Mouse (Mus musculus) ES-Bruce4 (cell line): Measurements from ENCODE around the gene Taar8b. TPM values are rescaled to one million over a fixed set of nuclear protein-coding genes. Genes with fewer than 3 reads are reported as not detected.

Source experiments
- H3K27ac ChIP-seq: 2 replicates; pipeline ENCODE4 v1.5.1; 2012; ENCODE audit warnings: low read length, inconsistent platforms; ENCODE audit not compliant: insufficient read depth
- H3K27me3 ChIP-seq: 2 replicates; pipeline ENCODE4 v1.6.1; 2012; ENCODE audit warnings: mild to moderate bottlenecking, low read length, inconsistent platforms; ENCODE audit not compliant: control insufficient read depth, poor library complexity, insufficient read depth, severe bottlenecking
- H3K36me3 ChIP-seq: 2 replicates; pipeline ENCODE4 v1.6.1; 2012; ENCODE audit warnings: inconsistent platforms, mild to moderate bottlenecking, low read length, moderate library complexity; ENCODE audit not compliant: control insufficient read depth, poor library complexity, insufficient read depth, severe bottlenecking
- H3K4me1 ChIP-seq: one replicate; pipeline ENCODE4 v1.8.1; 2011; ENCODE audit warnings: low read length; ENCODE audit not compliant: control insufficient read depth, insufficient read depth
- H3K4me3 ChIP-seq: 2 replicates; pipeline ENCODE4 v1.5.1; 2011; ENCODE audit warnings: low read depth, mild to moderate bottlenecking, low read length
- H3K9ac ChIP-seq: 2 replicates; pipeline ENCODE4 v1.6.1; 2012; ENCODE audit warnings: low read depth, mild to moderate bottlenecking, inconsistent platforms; ENCODE audit not compliant: poor library complexity, severe bottlenecking
- H3K9me3 ChIP-seq: replicated peaks from 2 replicates; pipeline ENCODE4 v1.6.1; 2012; ENCODE audit warnings: mild to moderate bottlenecking, low read length, inconsistent platforms; ENCODE audit not compliant: control insufficient read depth, poor library complexity, insufficient read depth, severe bottlenecking
- CTCF ChIP-seq: IDR thresholded peaks from one replicate; pipeline ENCODE4 v1.8.1; 2011; ENCODE audit warnings: low read depth, low read length
- EP300 ChIP-seq: IDR thresholded peaks from 2 replicates; pipeline ENCODE4 v1.6.1; 2011; ENCODE audit warnings: low read depth, low read length; ENCODE audit not compliant: insufficient read depth
- POLR2A ChIP-seq: IDR thresholded peaks from one replicate; pipeline ENCODE4 v1.8.1; 2011; ENCODE audit warnings: low read length; ENCODE audit not compliant: insufficient read depth
- polyA plus RNA-seq: library from polyadenylated mRNA; stranded (reverse); fragments of >200 nt; gene quantifications from 2 replicates; pipeline ENCODE4 v1.2.4, GENCODE M21; 2011; ENCODE audit warnings: low read depth; ENCODE audit not compliant: missing spikeins, insufficient read depth, insufficient read length

The Taar8b gene
- polyA plus RNA-seq, 1 experiment = not detected

- no peaks in the 10 kb centered on the region for H3K27me3 ChIP-seq
- no peak overlapping the region for H3K9ac ChIP-seq
- H3K4me3 ChIP-seq = no peak overlapping the region
- H3K4me1 ChIP-seq = no peaks in the 10 kb centered on the region
- TF ChIP-seq EP300 (no peak), CTCF (no peak), POLR2A (no peak)
- H3K27ac ChIP-seq = no peak overlapping the region
- H3K36me3 ChIP-seq = no peaks in the 10 kb centered on the region
- no peaks in the 10 kb centered on the region for H3K9me3 ChIP-seq
Observed at GRCm38 (mm10) chr10:24052039-24052438, 40.1 kb downstream of the Taar8b start.

DNA sequence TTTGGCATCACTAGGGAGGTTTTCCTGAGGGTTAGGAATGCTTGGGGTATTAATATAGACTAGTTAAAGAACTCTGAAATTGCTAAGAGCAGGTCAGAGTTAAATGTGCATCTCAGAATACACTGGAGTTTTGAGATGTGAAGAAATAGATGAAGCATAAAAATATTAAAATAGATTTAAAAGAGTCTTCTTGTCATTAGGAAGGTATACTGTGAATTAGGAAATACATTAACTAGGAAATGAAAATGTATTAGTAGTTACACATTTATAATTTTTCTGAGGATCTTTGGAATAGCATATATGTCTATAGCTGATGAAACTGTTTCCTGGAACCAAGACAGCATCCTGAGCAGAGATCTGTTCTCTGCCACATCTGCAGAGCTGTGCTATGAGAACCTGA lies 42.9 kb downstream of the Taar8b start, which contains the start of gene Taar7f:
Gene Taar7f, plus strand, starts transcription at position 301 of the 400 bp plus-strand sequence.
- Histone ChIP-seq H3K36me3 (no peaks in the 10 kb centered on the region), H3K27ac (no peak within 1 kb of the TSS), H3K27me3 (no peaks in the 10 kb centered on the region), H3K9ac (no peak within 1 kb of the TSS), H3K4me1 (no peaks in the 10 kb centered on the region), H3K4me3 (no peak within 1 kb of the TSS), H3K9me3 (no peaks in the 10 kb centered on the region)
- TF ChIP-seq CTCF = no peak
- no peak for TF ChIP-seq POLR2A
- no peak for TF ChIP-seq EP300

Other genes with a start within 250 kb of the Taar8b start
- gene Vnn3, start 240.8 kb downstream of the Taar8b start, polyA plus RNA-seq = not detected in 2 replicates
- 13.0 and 13.5 TPM in 2 replicates for gene Vnn1, start 197.6 kb downstream of the Taar8b start, polyA plus RNA-seq
- gene Taar1, start 171.9 kb downstream of the Taar8b start, polyA plus RNA-seq = not detected in 2 replicates
- not detected in 2 replicates for gene Taar2, start 153.7 kb downstream of the Taar8b start, polyA plus RNA-seq
- gene Taar3, start 142.7 kb downstream of the Taar8b start, polyA plus RNA-seq = not detected in 2 replicates
- not detected in 2 replicates for gene Taar4, start 131.8 kb downstream of the Taar8b start, polyA plus RNA-seq
- gene Taar5, start 121.6 kb downstream of the Taar8b start, polyA plus RNA-seq = not detected in 2 replicates
- not detected in 2 replicates for gene Taar6, start 106.6 kb downstream of the Taar8b start, polyA plus RNA-seq
- gene Taar7a, start 98.8 kb downstream of the Taar8b start, polyA plus RNA-seq = not detected in 2 replicates
- not detected in 2 replicates for gene Taar7b, start 92.4 kb downstream of the Taar8b start, polyA plus RNA-seq
- gene Taar7d, start 65.1 kb downstream of the Taar8b start, polyA plus RNA-seq = not detected in 2 replicates
- gene Taar7e, start 54.7 kb downstream of the Taar8b start, polyA plus RNA-seq = not detected in 2 replicates
- gene Taar7f, start 42.8 kb downstream of the Taar8b start, polyA plus RNA-seq = not detected in 2 replicates
- not detected in 2 replicates for gene Taar8a, start 15.8 kb downstream of the Taar8b start, polyA plus RNA-seq
- gene Taar8c, start 9.6 kb upstream of the Taar8b start, polyA plus RNA-seq = not detected in 2 replicates
- gene Taar9, start 17.2 kb upstream of the Taar8b start, polyA plus RNA-seq = not detected in 2 replicates
- gene Stx7, start 57.0 kb upstream of the Taar8b start, polyA plus RNA-seq = 78.3 and 99.4 TPM in 2 replicates
- gene Moxd1, start 131.2 kb upstream of the Taar8b start, polyA plus RNA-seq = 8.8 and 8.9 TPM in 2 replicates